Mouse (Mus musculus): ENCODE results near the gene BC028528.
A peak's percentile ranks its signal among the peaks of the same experiment; 100 is the strongest.
"Not testable (repeated sequence)": the region's sequence is repeated elsewhere in the genome, so short reads cannot be mapped to it uniquely, and the experiment has no call there.

Gene BC028528

GRCm38 (mm10) chr3:95905146-95905939 lies 13.5 kb upstream of the BC028528 start:
- DNase-seq (ENCODE audit: low spot score in 2 of 2), result no peak

GRCm38 (mm10) chr3:95904568-95904967 lies 12.8 kb upstream of the BC028528 start, which contains the start of gene Car14:
Car14 (minus strand) TSS chr3:95904691.
- DNase-seq (ENCODE audit: low spot score in 2 of 2), result no peak

- no peak for DNase-seq (ENCODE audit: low spot score in 2 of 2)
Measured at GRCm38 (mm10) chr3:95903753-95904502, 12.1 kb upstream of the BC028528 start.

- DNase-seq (ENCODE audit: low spot score in 2 of 2), result no peak
Measured at GRCm38 (mm10) chr3:95902643-95903042, 10.8 kb upstream of the BC028528 start.

- DNase-seq (ENCODE audit: low spot score in 2 of 2), result no peak
Measured at GRCm38 (mm10) chr3:95902373-95902625, 10.5 kb upstream of the BC028528 start.

- no peak for DNase-seq (ENCODE audit: low spot score in 2 of 2)
Measured at GRCm38 (mm10) chr3:95901616-95902372, 10.0 kb upstream of the BC028528 start.

GRCm38 (mm10) chr3:95899800-95900524 lies 8.2 kb upstream of the BC028528 start:
- no peak for DNase-seq (ENCODE audit: low spot score in 2 of 2)

GRCm38 (mm10) chr3:95895501-95895900 lies 3.7 kb upstream of the BC028528 start:
- DNase-seq (ENCODE audit: low spot score in 2 of 2), result not testable (repeated sequence)

GRCm38 (mm10) chr3:95894317-95895160 lies 2.7 kb upstream of the BC028528 start:
- DNase-seq (ENCODE audit: low spot score in 2 of 2), result no peak

- peak; percentile 80 to 88 for DNase-seq (ENCODE audit: low spot score in 2 of 2)
Measured at GRCm38 (mm10) chr3:95893606-95894316, 2.0 kb upstream of the BC028528 start, which contains the start of gene Aph1a. Aph1a (plus strand) TSS chr3:95893969.

GRCm38 (mm10) chr3:95893126-95893525 lies 1.3 kb upstream of the BC028528 start:
- no peak for DNase-seq (ENCODE audit: low spot score in 2 of 2)

- no peak for DNase-seq (ENCODE audit: low spot score in 2 of 2)
Measured at GRCm38 (mm10) chr3:95892066-95893052, 554 bp upstream of the BC028528 start.

GRCm38 (mm10) chr3:95889664-95890063 lies 2.1 kb downstream of the BC028528 start:
- no peak for DNase-seq (ENCODE audit: low spot score in 2 of 2)

GRCm38 (mm10) chr3:95887596-95887995 lies 4.2 kb downstream of the BC028528 start:
- DNase-seq (ENCODE audit: low spot score in 2 of 2), result no peak

- DNase-seq (ENCODE audit: low spot score in 2 of 2), result no peak
Measured at GRCm38 (mm10) chr3:95884400-95884799, 7.4 kb downstream of the BC028528 start.

- DNase-seq (ENCODE audit: low spot score in 2 of 2), result peak; percentile 58 to 68
Measured at GRCm38 (mm10) chr3:95882816-95883425, 8.9 kb downstream of the BC028528 start.

GRCm38 (mm10) chr3:95881979-95882815 lies 9.6 kb downstream of the BC028528 start, which contains the start of gene Ciart:
Ciart (minus strand) TSS chr3:95882251.
- DNase-seq (ENCODE audit: low spot score in 2 of 2), result peak; percentile 86 to 87

All from frontal cortex, postnatal 25 days (tissue).